Mouse (Mus musculus) kidney, embryonic 15.5 days (tissue): ENCODE results near the gene Mrps23. TPM values are rescaled to one million over a fixed set of nuclear protein-coding genes. Genes with fewer than 3 reads are reported as not detected.

ENCODE experiments used
- ATAC-seq: fragments of 200-750 bp; cut with Nextera tagmentation; replicated peaks from 2 replicates; pipeline ENCODE4 v1.8.0; 2017; ENCODE audit warnings: moderate TSS enrichment; ENCODE audit not compliant: low FRiP score
- H3K27ac ChIP-seq: fragments of 300-500 bp; sonication (generic); 2 replicates; pipeline ENCODE4 v1.5.1; 2015; ENCODE audit warnings: mild to moderate bottlenecking, inconsistent platforms
- H3K27me3 ChIP-seq: fragments of 300-500 bp; sonication (generic); 2 replicates; pipeline ENCODE4 v1.6.1; 2015; ENCODE audit warnings: inconsistent platforms
- H3K36me3 ChIP-seq: fragments of 300-500 bp; sonication (generic); 2 replicates; pipeline ENCODE4 v1.6.1; 2015; ENCODE audit warnings: inconsistent platforms
- H3K4me1 ChIP-seq: fragments of 300-500 bp; sonication (generic); 2 replicates; pipeline ENCODE4 v1.6.1; 2015; ENCODE audit warnings: inconsistent platforms
- H3K4me2 ChIP-seq: fragments of 300-500 bp; sonication (generic); 2 replicates; pipeline ENCODE4 v1.6.1; 2015; ENCODE audit warnings: moderate library complexity, mild to moderate bottlenecking, inconsistent platforms
- H3K4me3 ChIP-seq: fragments of 300-500 bp; sonication (generic); replicated peaks from 2 replicates; pipeline ENCODE4 v1.5.1; 2015; ENCODE audit warnings: mild to moderate bottlenecking, inconsistent platforms
- H3K9ac ChIP-seq: fragments of 300-500 bp; sonication (generic); 2 replicates; pipeline ENCODE4 v1.6.1; 2015; ENCODE audit warnings: mild to moderate bottlenecking, inconsistent platforms
- H3K9me3 ChIP-seq: fragments of 300-500 bp; sonication (generic); replicated peaks from 2 replicates; pipeline ENCODE4 v1.6.1; 2016; ENCODE audit warnings: inconsistent platforms
- WGBS: fragments of 180-500 bp; shearing (Covaris S2); methylation state at CpG from one replicate; pipeline ENCODE4 v1.1.7; 2015; ENCODE audit warnings: mixed read lengths; 5-methylcytosine and 5-hydroxymethylcytosine counted together
- polyA plus RNA-seq: library from polyadenylated mRNA; unstranded; fragments of >200 nt; fragmentation: Nextera tagmentation; extraction: Ambion mirVana; gene quantifications from 2 replicates; pipeline ENCODE4 v1.2.1, GENCODE M21; 2015

The Mrps23 gene
- polyA plus RNA-seq, 1 experiment from 2014 or later = 57.5 TPM

- Histone ChIP-seq H3K4me3 (0 out of 2 replicates have a peak overlapping the region, but pooled peaks have one; percentile 10), H3K4me2 (peak overlapping the region; percentile 10), H3K27ac (peak overlapping the region; percentile 86), H3K4me1 (peaks cover 54% of the 10 kb centered on the region), H3K9ac (peak overlapping the region; percentile 35; the same call in 1 of the 2 replicates), H3K36me3 (peaks cover 30% of the 10 kb centered on the region), H3K27me3 (no peaks in the 10 kb centered on the region), H3K9me3 (no peaks in the 10 kb centered on the region)
- peak; percentile 61 for ATAC-seq
- 19% methylated on average over 16 of the region's 16 CpGs for WGBS
These were observed 23.1 kb upstream of the Mrps23 start for GRCm38 (mm10) chr11:88180959-88181619.

GRCm38 (mm10) chr11:88184632-88185180 is 19.5 kb upstream of the Mrps23 start:
- no peak for ATAC-seq
- Histone ChIP-seq H3K4me2 (no peak overlapping the region), H3K9ac (no peak overlapping the region), H3K27me3 (peaks cover 8% of the 10 kb centered on the region), H3K27ac (no peak overlapping the region), H3K4me1 (peaks cover 70% of the 10 kb centered on the region), H3K9me3 (no peaks in the 10 kb centered on the region), H3K36me3 (peaks cover 19% of the 10 kb centered on the region), H3K4me3 (no peak overlapping the region)
- 91% methylated on average over 17 of the region's 17 CpGs for whole genome bisulfite sequencing

GRCm38 (mm10) chr11:88186078-88186946 is 17.9 kb upstream of the Mrps23 start:
- Histone ChIP-seq H3K27ac (0 out of 2 replicates have a peak overlapping the region, but pooled peaks have one; percentile 76), H3K36me3 (peaks cover 19% of the 10 kb centered on the region), H3K9me3 (no peaks in the 10 kb centered on the region), H3K9ac (no peak overlapping the region), H3K27me3 (peaks cover 16% of the 10 kb centered on the region), H3K4me2 (no peak overlapping the region), H3K4me3 (no peak overlapping the region), H3K4me1 (peaks cover 54% of the 10 kb centered on the region)
- no peak for ATAC-seq
- WGBS = 75% methylated on average over 14 of the region's 14 CpGs

- H3K4me2 ChIP-seq = peak overlapping the region; percentile 58
- peaks cover 19% of the 10 kb centered on the region for H3K36me3 ChIP-seq
- peaks cover 48% of the 10 kb centered on the region for H3K4me1 ChIP-seq
- no peak overlapping the region for H3K4me3 ChIP-seq
- no peak for ATAC-seq
- peak overlapping the region; percentile 76 for H3K27ac ChIP-seq
- peak overlapping the region; percentile 26; the same call in 1 of the 2 replicates for H3K9ac ChIP-seq
- no peaks in the 10 kb centered on the region for H3K9me3 ChIP-seq
- WGBS = 38% methylated on average over 2 of the region's 2 CpGs
- peaks cover 21% of the 10 kb centered on the region for H3K27me3 ChIP-seq
These were observed 17.3 kb upstream of the Mrps23 start for GRCm38 (mm10) chr11:88186947-88187243.

GRCm38 (mm10) chr11:88187417-88188133 is 16.6 kb upstream of the Mrps23 start:
- peak overlapping the region; percentile 76 for H3K27ac ChIP-seq
- H3K36me3 ChIP-seq = peaks cover 19% of the 10 kb centered on the region
- H3K9me3 ChIP-seq = no peaks in the 10 kb centered on the region
- peak overlapping the region; percentile 26 for H3K9ac ChIP-seq
- peaks cover 28% of the 10 kb centered on the region for H3K27me3 ChIP-seq
- H3K4me2 ChIP-seq = peak overlapping the region; percentile 58
- 9% methylated on average over 25 of the region's 25 CpGs for WGBS
- ATAC-seq = peak; percentile 93
- peak overlapping the region; percentile 27 for H3K4me3 ChIP-seq
- peaks cover 46% of the 10 kb centered on the region for H3K4me1 ChIP-seq

GRCm38 (mm10) chr11:88188216-88188615 is 16.0 kb upstream of the Mrps23 start:
- no peak for ATAC-seq
- Histone ChIP-seq H3K9ac (peak overlapping the region; percentile 26), H3K4me3 (peak overlapping the region; percentile 27), H3K36me3 (peaks cover 15% of the 10 kb centered on the region), H3K27ac (peak overlapping the region; percentile 76; the same call in 1 of the 2 replicates), H3K4me2 (peak overlapping the region; percentile 58), H3K27me3 (peaks cover 35% of the 10 kb centered on the region), H3K4me1 (peaks cover 46% of the 10 kb centered on the region), H3K9me3 (no peaks in the 10 kb centered on the region)
- 44% methylated on average over 8 of the region's 8 CpGs for WGBS

- 87% methylated on average over 7 of the region's 7 CpGs for WGBS
These were observed 15.6 kb upstream of the Mrps23 start for GRCm38 (mm10) chr11:88188635-88189034.

GRCm38 (mm10) chr11:88192595-88192994 is 11.6 kb upstream of the Mrps23 start:
- Histone ChIP-seq H3K4me1 (peaks cover 35% of the 10 kb centered on the region), H3K36me3 (peaks cover 3% of the 10 kb centered on the region; the same call in 1 of the 2 replicates), H3K9me3 (no peaks in the 10 kb centered on the region), H3K4me2 (no peak overlapping the region), H3K9ac (no peak overlapping the region), H3K4me3 (no peak overlapping the region), H3K27me3 (peaks cover 62% of the 10 kb centered on the region), H3K27ac (no peak overlapping the region)
- no peak for ATAC-seq
- 18% methylated on average over 4 of the region's 4 CpGs for WGBS

More at GRCm38 (mm10) chr11:88188635-88189034, 15.6 kb upstream of the Mrps23 start:
- no peaks in the 10 kb centered on the region for H3K9me3 ChIP-seq
- no peak overlapping the region for H3K4me3 ChIP-seq
- H3K9ac ChIP-seq = no peak overlapping the region
- peaks cover 46% of the 10 kb centered on the region for H3K4me1 ChIP-seq
- peaks cover 10% of the 10 kb centered on the region for H3K36me3 ChIP-seq
- no peak for ATAC-seq
- no peak overlapping the region for H3K27ac ChIP-seq
- H3K27me3 ChIP-seq = peaks cover 39% of the 10 kb centered on the region
- no peak overlapping the region for H3K4me2 ChIP-seq

GRCm38 (mm10) chr11:88193098-88193823 is 10.9 kb upstream of the Mrps23 start:
- no peak; the same call in 1 of the 2 replicates for ATAC-seq
- WGBS = 4% methylated on average over 34 of the region's 34 CpGs
- peak overlapping the region; percentile 39 for H3K9ac ChIP-seq

GRCm38 (mm10) chr11:88193824-88194696 is 10.1 kb upstream of the Mrps23 start:
- H3K9ac ChIP-seq = peak overlapping the region; percentile 39
- peaks cover 60% of the 10 kb centered on the region for H3K27me3 ChIP-seq
- peak overlapping the region; percentile 31 for H3K4me3 ChIP-seq
- ATAC-seq = no peak; the same call in 1 of the 2 replicates
- 6% methylated on average over 29 of the region's 29 CpGs for WGBS
- H3K36me3 ChIP-seq = peaks cover under 1% of the 10 kb centered on the region; the same call in 1 of the 2 replicates
- H3K9me3 ChIP-seq = no peaks in the 10 kb centered on the region
- peak overlapping the region; percentile 60 for H3K4me2 ChIP-seq
- no peak overlapping the region for H3K27ac ChIP-seq
- peaks cover 34% of the 10 kb centered on the region for H3K4me1 ChIP-seq

More at GRCm38 (mm10) chr11:88193098-88193823, 10.9 kb upstream of the Mrps23 start:
- Histone ChIP-seq H3K27me3 (peaks cover 62% of the 10 kb centered on the region), H3K27ac (no peak overlapping the region), H3K4me2 (peak overlapping the region; percentile 60), H3K9me3 (no peaks in the 10 kb centered on the region), H3K4me1 (peaks cover 33% of the 10 kb centered on the region), H3K4me3 (peak overlapping the region; percentile 31), H3K36me3 (peaks cover 3% of the 10 kb centered on the region; the same call in 1 of the 2 replicates)
